Mouse (Mus musculus): ENCODE measurements around the gene Picalm. TPM values are rescaled to one million over a fixed set of nuclear protein-coding genes. Genes with fewer than 3 reads are reported as not detected.
"Not testable (repeated sequence)": the region's sequence is repeated elsewhere in the genome, so short reads cannot be mapped to it uniquely, and the experiment has no call there.

Picalm gene
- polyA plus RNA-seq, 1 experiment from 2014 or later: 56.3 TPM

GRCm38 (mm10) chr7:90201877-90202465, 72.0 kb downstream of the Picalm start:
- no peak overlapping the region for H3K9ac ChIP-seq (replicated peaks; ENCODE audit: low read length)
- H3K4me1 ChIP-seq (ENCODE audit: control insufficient read depth, insufficient read depth, low read length): no peaks in the 10 kb centered on the region
- ATAC-seq (ENCODE audit: low FRiP score, low TSS enrichment): no peak
- WGBS: 87% methylated on average over 2 of the region's 2 CpGs
- DNase-seq: no peak
- peaks cover 26% of the 10 kb centered on the region for H3K36me3 ChIP-seq (ENCODE audit: control insufficient read depth, insufficient read depth, low read length)
- no peak overlapping the region for H3K27ac ChIP-seq (replicated peaks; ENCODE audit: low read depth, low read length)
- no peaks in the 10 kb centered on the region for H3K27me3 ChIP-seq (ENCODE audit: control insufficient read depth, insufficient read depth, low read length)
- no peaks in the 10 kb centered on the region for H3K9me3 ChIP-seq (ENCODE audit: control insufficient read depth, low read length)
- no peak overlapping the region for H3K4me2 ChIP-seq (ENCODE audit: low read length)
- no peak overlapping the region for H3K4me3 ChIP-seq (replicated peaks; ENCODE audit: low read depth, low read length)

GRCm38 (mm10) chr7:90203914-90204313, 73.9 kb downstream of the Picalm start:
- Histone ChIP-seq H3K9me3 (ENCODE audit: control insufficient read depth, low read length) (no peaks in the 10 kb centered on the region), H3K36me3 (ENCODE audit: control insufficient read depth, insufficient read depth, low read length) (peaks cover 33% of the 10 kb centered on the region), H3K27me3 (ENCODE audit: control insufficient read depth, insufficient read depth, low read length) (no peaks in the 10 kb centered on the region), H3K4me1 (ENCODE audit: control insufficient read depth, insufficient read depth, low read length) (no peaks in the 10 kb centered on the region), H3K27ac (replicated peaks; ENCODE audit: low read depth, low read length) (no peak overlapping the region), H3K4me3 (replicated peaks; ENCODE audit: low read depth, low read length) (no peak overlapping the region), H3K4me2 (ENCODE audit: low read length) (no peak overlapping the region), H3K9ac (replicated peaks; ENCODE audit: low read length) (no peak overlapping the region)
- ATAC-seq (ENCODE audit: low FRiP score, low TSS enrichment) (no peak), DNase-seq (no peak)
- 96% methylated on average over 2 of the region's 2 CpGs for WGBS

- no peaks in the 10 kb centered on the region for H3K4me1 ChIP-seq (ENCODE audit: control insufficient read depth, insufficient read depth, low read length)
- H3K36me3 ChIP-seq (ENCODE audit: control insufficient read depth, insufficient read depth, low read length): peaks cover 27% of the 10 kb centered on the region
- ATAC-seq (ENCODE audit: low FRiP score, low TSS enrichment) (no peak), DNase-seq (no peak)
- 95% methylated on average over 2 of the region's 2 CpGs for WGBS
- H3K4me3 ChIP-seq (replicated peaks; ENCODE audit: low read depth, low read length): no peak overlapping the region
- no peaks in the 10 kb centered on the region for H3K27me3 ChIP-seq (ENCODE audit: control insufficient read depth, insufficient read depth, low read length)
- no peak overlapping the region for H3K27ac ChIP-seq (replicated peaks; ENCODE audit: low read depth, low read length)
- H3K9ac ChIP-seq (replicated peaks; ENCODE audit: low read length): no peak overlapping the region
- H3K9me3 ChIP-seq (ENCODE audit: control insufficient read depth, low read length): no peaks in the 10 kb centered on the region
- H3K4me2 ChIP-seq (ENCODE audit: low read length): no peak overlapping the region
Observed at GRCm38 (mm10) chr7:90210116-90210515, 80.1 kb downstream of the Picalm start.

- DNase-seq (no peak), ATAC-seq (ENCODE audit: low FRiP score, low TSS enrichment) (no peak)
- Histone ChIP-seq H3K36me3 (ENCODE audit: control insufficient read depth, insufficient read depth, low read length) (peaks cover 27% of the 10 kb centered on the region), H3K4me1 (ENCODE audit: control insufficient read depth, insufficient read depth, low read length) (no peaks in the 10 kb centered on the region), H3K27me3 (ENCODE audit: control insufficient read depth, insufficient read depth, low read length) (no peaks in the 10 kb centered on the region), H3K4me3 (replicated peaks; ENCODE audit: low read depth, low read length) (no peak overlapping the region), H3K27ac (replicated peaks; ENCODE audit: low read depth, low read length) (no peak overlapping the region), H3K9ac (replicated peaks; ENCODE audit: low read length) (no peak overlapping the region), H3K4me2 (ENCODE audit: low read length) (no peak overlapping the region), H3K9me3 (ENCODE audit: control insufficient read depth, low read length) (no peaks in the 10 kb centered on the region)
Observed at GRCm38 (mm10) chr7:90210947-90211346, 80.9 kb downstream of the Picalm start.

GRCm38 (mm10) chr7:90216511-90216910, 86.5 kb downstream of the Picalm start:
- no peak for ATAC-seq (ENCODE audit: low FRiP score, low TSS enrichment)
- DNase-seq: no peak

GRCm38 (mm10) chr7:90218122-90218521, 88.1 kb downstream of the Picalm start:
- H3K4me3 ChIP-seq (replicated peaks; ENCODE audit: low read depth, low read length): no peak overlapping the region

More at GRCm38 (mm10) chr7:90216511-90216910, 86.5 kb downstream of the Picalm start:
- Histone ChIP-seq H3K27me3 (ENCODE audit: control insufficient read depth, insufficient read depth, low read length) (no peaks in the 10 kb centered on the region), H3K27ac (replicated peaks; ENCODE audit: low read depth, low read length) (no peak overlapping the region), H3K9me3 (ENCODE audit: control insufficient read depth, low read length) (no peaks in the 10 kb centered on the region), H3K4me2 (ENCODE audit: low read length) (no peak overlapping the region), H3K4me3 (replicated peaks; ENCODE audit: low read depth, low read length) (no peak overlapping the region), H3K9ac (replicated peaks; ENCODE audit: low read length) (no peak overlapping the region), H3K4me1 (ENCODE audit: control insufficient read depth, insufficient read depth, low read length) (no peaks in the 10 kb centered on the region), H3K36me3 (ENCODE audit: control insufficient read depth, insufficient read depth, low read length) (no peaks in the 10 kb centered on the region)
- 59% methylated on average over 8 of the region's 8 CpGs for WGBS

GRCm38 (mm10) chr7:90221487-90221886, 91.5 kb downstream of the Picalm start:
- WGBS: 82% methylated on average over 2 of the region's 2 CpGs
- no peaks in the 10 kb centered on the region for H3K27me3 ChIP-seq (ENCODE audit: control insufficient read depth, insufficient read depth, low read length)
- H3K4me3 ChIP-seq (replicated peaks; ENCODE audit: low read depth, low read length): no peak overlapping the region
- no peak overlapping the region for H3K9ac ChIP-seq (replicated peaks; ENCODE audit: low read length)
- no peak for DNase-seq
- ATAC-seq (ENCODE audit: low FRiP score, low TSS enrichment): no peak
- H3K4me1 ChIP-seq (ENCODE audit: control insufficient read depth, insufficient read depth, low read length): no peaks in the 10 kb centered on the region
- no peak overlapping the region for H3K27ac ChIP-seq (replicated peaks; ENCODE audit: low read depth, low read length)
- no peaks in the 10 kb centered on the region for H3K9me3 ChIP-seq (ENCODE audit: control insufficient read depth, low read length)
- no peak overlapping the region for H3K4me2 ChIP-seq (ENCODE audit: low read length)
- H3K36me3 ChIP-seq (ENCODE audit: control insufficient read depth, insufficient read depth, low read length): no peaks in the 10 kb centered on the region

More at GRCm38 (mm10) chr7:90218122-90218521, 88.1 kb downstream of the Picalm start:
- no peak for DNase-seq
- H3K27ac ChIP-seq (replicated peaks; ENCODE audit: low read depth, low read length): no peak overlapping the region
- 88% methylated on average over 5 of the region's 5 CpGs for WGBS
- no peaks in the 10 kb centered on the region for H3K27me3 ChIP-seq (ENCODE audit: control insufficient read depth, insufficient read depth, low read length)
- ATAC-seq (ENCODE audit: low FRiP score, low TSS enrichment): no peak
- H3K36me3 ChIP-seq (ENCODE audit: control insufficient read depth, insufficient read depth, low read length): no peaks in the 10 kb centered on the region
- H3K4me1 ChIP-seq (ENCODE audit: control insufficient read depth, insufficient read depth, low read length): no peaks in the 10 kb centered on the region
- H3K4me2 ChIP-seq (ENCODE audit: low read length): no peak overlapping the region
- no peaks in the 10 kb centered on the region for H3K9me3 ChIP-seq (ENCODE audit: control insufficient read depth, low read length)
- no peak overlapping the region for H3K9ac ChIP-seq (replicated peaks; ENCODE audit: low read length)

- H3K4me1 ChIP-seq (ENCODE audit: control insufficient read depth, insufficient read depth, low read length): no peaks in the 10 kb centered on the region
- H3K9ac ChIP-seq (replicated peaks; ENCODE audit: low read length): no peak overlapping the region
- ATAC-seq (ENCODE audit: low FRiP score, low TSS enrichment) (no peak), DNase-seq (no peak)
- no peaks in the 10 kb centered on the region for H3K36me3 ChIP-seq (ENCODE audit: control insufficient read depth, insufficient read depth, low read length)
- H3K9me3 ChIP-seq (ENCODE audit: control insufficient read depth, low read length): no peaks in the 10 kb centered on the region
- no peak overlapping the region for H3K27ac ChIP-seq (replicated peaks; ENCODE audit: low read depth, low read length)
- H3K27me3 ChIP-seq (ENCODE audit: control insufficient read depth, insufficient read depth, low read length): no peaks in the 10 kb centered on the region
- no peak overlapping the region for H3K4me2 ChIP-seq (ENCODE audit: low read length)
- no peak overlapping the region for H3K4me3 ChIP-seq (replicated peaks; ENCODE audit: low read depth, low read length)
- 93% methylated on average over 4 of the region's 4 CpGs for WGBS
Observed at GRCm38 (mm10) chr7:90228075-90228474, 98.1 kb downstream of the Picalm start.

GRCm38 (mm10) chr7:90228884-90229283, 98.9 kb downstream of the Picalm start:
- not testable (repeated sequence) for H3K36me3 ChIP-seq (ENCODE audit: control insufficient read depth, insufficient read depth, low read length); H3K4me2 ChIP-seq (ENCODE audit: low read length); H3K9me3 ChIP-seq (ENCODE audit: control insufficient read depth, low read length); H3K9ac ChIP-seq (replicated peaks; ENCODE audit: low read length); H3K4me3 ChIP-seq (replicated peaks; ENCODE audit: low read depth, low read length); H3K27ac ChIP-seq (replicated peaks; ENCODE audit: low read depth, low read length); H3K27me3 ChIP-seq (ENCODE audit: control insufficient read depth, insufficient read depth, low read length); ATAC-seq (ENCODE audit: low FRiP score, low TSS enrichment); DNase-seq; H3K4me1 ChIP-seq (ENCODE audit: control insufficient read depth, insufficient read depth, low read length)
